23 mouse cellular contexts compared by ENCODE assay signal in the genomic region with DNA sequence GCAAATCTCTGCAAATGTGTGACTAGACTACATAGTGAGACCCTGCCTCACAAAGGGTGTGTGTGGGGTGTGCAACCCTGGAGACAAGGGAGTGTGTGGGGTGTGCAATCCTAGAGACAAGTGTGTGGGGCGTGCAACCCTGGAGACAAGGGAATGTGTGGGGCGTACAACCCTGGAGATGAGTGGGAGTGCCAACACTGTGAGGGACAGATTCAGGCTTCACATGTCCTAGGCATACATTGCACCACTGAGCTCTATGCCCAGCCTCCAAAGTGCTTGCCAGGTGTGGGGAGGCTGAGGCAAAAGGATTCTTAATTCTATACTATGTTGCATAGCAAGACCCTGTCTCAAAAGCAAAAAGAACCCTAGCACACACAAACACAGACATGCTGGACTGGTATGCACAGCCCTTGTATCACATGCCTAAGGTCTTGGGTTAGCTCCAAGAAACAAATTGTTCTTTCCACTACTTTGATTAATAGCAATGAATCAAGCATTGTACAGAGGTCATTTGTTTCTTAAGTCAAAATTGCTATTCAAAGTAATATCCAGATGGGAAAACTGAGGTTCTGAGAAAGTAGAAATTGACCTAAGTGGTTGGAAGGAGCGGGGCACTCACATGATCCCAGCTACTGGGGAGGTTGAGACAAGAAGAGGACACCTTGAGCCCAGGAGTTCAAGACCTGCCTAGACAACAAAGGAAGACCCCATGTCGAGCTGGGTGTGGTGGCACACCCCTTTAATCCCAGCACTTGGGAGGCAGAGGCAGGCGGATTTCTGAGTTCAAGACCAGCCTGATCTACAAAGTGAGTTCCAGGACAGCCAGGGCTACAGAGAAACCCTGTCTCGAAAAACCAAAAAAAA. TPM values are rescaled to one million over a fixed set of nuclear protein-coding genes. Genes with fewer than 3 reads are reported as not detected.
DNase-seq lines count a peak whose midpoint lies in the region; ATAC-seq and TF ChIP-seq lines count a peak whose summit lies in the region.
"Had no signal": no experiment of that assay in that cellular context is flagged by ENCODE, and none has a peak within 500 bp of the region (broad histone marks: within the 10 kb centered on the region; RNA-seq: fewer than 3 reads in every experiment).

No protein-coding gene starts in this region.

- H3K27me3 ChIP-seq in liver, embryonic 11.5 days (replicated peaks; ENCODE audit: control insufficient read depth, insufficient read depth, low read length), result no peaks in the 10 kb centered on the region
- H3K27me3 ChIP-seq in liver, embryonic 14.5 days (ENCODE audit: control insufficient read depth, insufficient read depth, low read length), result no peaks in the 10 kb centered on the region
- no peaks in the 10 kb centered on the region for H3K27me3 ChIP-seq in embryonic facial prominence, embryonic 10.5 days (replicated peaks; ENCODE audit: low read depth, poor library complexity, severe bottlenecking)
- H3K27me3 ChIP-seq: embryonic facial prominence, embryonic 13.5 days; forebrain, embryonic 12.5 days; hindbrain, embryonic 13.5 days; kidney, embryonic 15.5 days; midbrain, embryonic 13.5 days; stomach, embryonic 15.5 days had no signal

- H3K9ac ChIP-seq in liver, embryonic 11.5 days (ENCODE audit: low read depth, low read length), result no peak overlapping the region
- no peak overlapping the region for H3K9ac ChIP-seq in liver, embryonic 14.5 days (replicated peaks)
- H3K9ac ChIP-seq: embryonic facial prominence, embryonic 13.5 days; forebrain, embryonic 12.5 days; hindbrain, embryonic 13.5 days; kidney, embryonic 15.5 days; midbrain, embryonic 13.5 days; stomach, embryonic 15.5 days had no signal

- WGBS in liver, embryonic 11.5 days, result 85% methylated on average over 6 of the region's 6 CpGs
- WGBS in liver, embryonic 14.5 days (ENCODE audit: insufficient replicate concordance), result 75% methylated on average over 6 of the region's 6 CpGs
- 87% methylated on average over 6 of the region's 6 CpGs for WGBS in embryonic facial prominence, embryonic 10.5 days

- no peak overlapping the region for H3K4me3 ChIP-seq in liver, embryonic 11.5 days (ENCODE audit: low read depth, low read length)
- H3K4me3 ChIP-seq in liver, embryonic 14.5 days (ENCODE audit: insufficient read depth in 1 of 2, low read depth in 2 of 2, low read length in 2 of 2), result no peak overlapping the region
- no peak overlapping the region for H3K4me3 ChIP-seq in embryonic facial prominence, embryonic 10.5 days
- H3K4me3 ChIP-seq: embryonic facial prominence, embryonic 13.5 days; forebrain, embryonic 12.5 days; heart, embryonic 10.5 days; hindbrain, embryonic 13.5 days; kidney, embryonic 15.5 days; midbrain, embryonic 13.5 days; stomach, embryonic 15.5 days had no signal

- no peak for TF ChIP-seq CTCF in liver, embryonic 14.5 days (IDR thresholded peaks at IDR 0.05; ENCODE audit: low read depth)

- TF ChIP-seq EP300 in liver, embryonic 14.5 days (IDR thresholded peaks at IDR 0.05; ENCODE audit: low read depth), result no peak

- peak; percentile 88 for DNase-seq in heart, adult 11 months
- no peak for DNase-seq in heart, postnatal 25 days (ENCODE audit: low spot score)
- no peak for DNase-seq in liver, embryonic 11.5 days (ENCODE audit: low spot score)
- no peak for DNase-seq in liver
- DNase-seq in R1 (ENCODE audit: low read depth, low spot score), result peak; percentile 62
- no peak for DNase-seq in liver, embryonic 14.5 days (ENCODE audit: low read depth in 3 of 3, low spot score in 3 of 3)
- no peak for DNase-seq in spleen, adult 18-20 months
- DNase-seq in embryonic facial prominence, embryonic 10.5 days (ENCODE audit: low spot score), result no peak
- DNase-seq: adrenal gland, adult 8-10 months; B cell, adult 2 months; cerebellum, adult 8-10 months; gastrocnemius, postnatal 36 days; heart, postnatal 10 days; lung, adult 2 months; thymus, postnatal 25 days had no signal

- H3K9me3 ChIP-seq in liver, embryonic 11.5 days (ENCODE audit: control insufficient read depth, low read length), result no peaks in the 10 kb centered on the region
- no peaks in the 10 kb centered on the region for H3K9me3 ChIP-seq in liver, embryonic 14.5 days (ENCODE audit: control insufficient read depth, low read length)
- H3K9me3 ChIP-seq in embryonic facial prominence, embryonic 10.5 days, result no peaks in the 10 kb centered on the region
- H3K9me3 ChIP-seq: embryonic facial prominence, embryonic 13.5 days; forebrain, embryonic 12.5 days; heart, embryonic 10.5 days; hindbrain, embryonic 13.5 days; kidney, embryonic 15.5 days; midbrain, embryonic 13.5 days; stomach, embryonic 15.5 days had no signal

- no peak overlapping the region for H3K4me2 ChIP-seq in liver, embryonic 11.5 days
- H3K4me2 ChIP-seq in liver, embryonic 14.5 days (ENCODE audit: low read depth), result no peak overlapping the region
- H3K4me2 ChIP-seq: embryonic facial prominence, embryonic 13.5 days; forebrain, embryonic 12.5 days; hindbrain, embryonic 13.5 days; kidney, embryonic 15.5 days; midbrain, embryonic 13.5 days; stomach, embryonic 15.5 days had no signal

- peak overlapping the region; percentile 34; the same call in 1 of the 2 replicates for H3K27ac ChIP-seq in liver, embryonic 11.5 days (ENCODE audit: low read depth, low read length)
- H3K27ac ChIP-seq in liver, embryonic 14.5 days, result peak overlapping the region; percentile 100; the same call in 1 of the 2 replicates
- no peak overlapping the region for H3K27ac ChIP-seq in embryonic facial prominence, embryonic 10.5 days (replicated peaks)
- H3K27ac ChIP-seq: embryonic facial prominence, embryonic 13.5 days; forebrain, embryonic 12.5 days; hindbrain, embryonic 13.5 days; kidney, embryonic 15.5 days; macrophage; midbrain, embryonic 13.5 days; stomach, embryonic 15.5 days had no signal

- peaks cover 12% of the 10 kb centered on the region for H3K4me1 ChIP-seq in liver, embryonic 11.5 days (replicated peaks; ENCODE audit: control insufficient read depth, insufficient read depth, low read length)
- peaks cover 12 to 14% of the 10 kb centered on the region in 2 experiments for H3K4me1 ChIP-seq in liver, embryonic 14.5 days (replicated peaks; ENCODE audit: control insufficient read depth in 2 of 2, insufficient read depth in 2 of 2, low read length in 1 of 2)
- peaks cover 23% of the 10 kb centered on the region for H3K4me1 ChIP-seq in embryonic facial prominence, embryonic 10.5 days

- no peak for ATAC-seq in liver, embryonic 11.5 days (replicated peaks; ENCODE audit: low FRiP score)
- ATAC-seq in liver, embryonic 14.5 days (ENCODE audit: insufficient read depth), result no peak
- ATAC-seq: midbrain, embryonic 13.5 days had no signal

- peaks cover 33% of the 10 kb centered on the region for H3K36me3 ChIP-seq in liver, embryonic 11.5 days (ENCODE audit: control insufficient read depth, insufficient read depth, low read length)
- peaks cover 42% of the 10 kb centered on the region for H3K36me3 ChIP-seq in liver, embryonic 14.5 days (replicated peaks; ENCODE audit: control insufficient read depth, insufficient read depth, low read depth)
- peaks cover 69% of the 10 kb centered on the region for H3K36me3 ChIP-seq in embryonic facial prominence, embryonic 10.5 days (replicated peaks)

- intact Hi-C loops in heart, postnatal 25 days (cut with DNase I), result no loop called here

RNA-seq across cellular contexts. Expression of gene Hmbs, which starts 1.8 kb away (rescaled TPM):
- total RNA-seq in heart, postnatal 25 days (2021), result 10 to 100 TPM; 46.3 to 47.0 TPM
- polyA plus RNA-seq in liver, embryonic 11.5 days (2014; fragmentation: Nextera tagmentation; extraction: Ambion mirVana), result 879 and 949 TPM in 2 replicates
- polyA plus RNA-seq in liver, embryonic 14.5 days (2012; rRNA removed), result 837 and 876 TPM in 2 replicates
- 1,376 and 1,452 TPM in 2 replicates for polyA plus RNA-seq in liver, embryonic 14.5 days (2014; fragmentation: Nextera tagmentation; extraction: Ambion mirVana)
- polyA plus RNA-seq in embryonic facial prominence, embryonic 10.5 days (2016; fragmentation: Nextera tagmentation; extraction: Ambion mirVana), result 167 and 175 TPM in 2 replicates

RNA-seq across cellular contexts. Expression of gene H2afx, which starts 11.3 kb away (rescaled TPM):
- 10 to 100 TPM; 14.6 to 15.6 TPM for total RNA-seq in heart, postnatal 25 days (2021)
- 250 TPM in 2 replicates for polyA plus RNA-seq in liver, embryonic 11.5 days (2014; fragmentation: Nextera tagmentation; extraction: Ambion mirVana)
- polyA plus RNA-seq in liver, embryonic 14.5 days (2012; rRNA removed), result 177 and 217 TPM in 2 replicates
- 168 and 190 TPM in 2 replicates for polyA plus RNA-seq in liver, embryonic 14.5 days (2014; fragmentation: Nextera tagmentation; extraction: Ambion mirVana)
- polyA plus RNA-seq in embryonic facial prominence, embryonic 10.5 days (2016; fragmentation: Nextera tagmentation; extraction: Ambion mirVana), result 601 and 615 TPM in 2 replicates

RNA-seq across cellular contexts. Expression of gene Vps11, which starts 15.7 kb away (rescaled TPM):
- total RNA-seq in heart, postnatal 25 days (2021), result 10 to 100 TPM; 14.3 to 14.8 TPM
- polyA plus RNA-seq in liver, embryonic 11.5 days (2014; fragmentation: Nextera tagmentation; extraction: Ambion mirVana), result 25.2 and 26.1 TPM in 2 replicates
- polyA plus RNA-seq in liver, embryonic 14.5 days (2012; rRNA removed), result 9.4 and 9.7 TPM in 2 replicates
- polyA plus RNA-seq in liver, embryonic 14.5 days (2014; fragmentation: Nextera tagmentation; extraction: Ambion mirVana), result 11.5 and 12.0 TPM in 2 replicates
- 30.7 and 30.9 TPM in 2 replicates for polyA plus RNA-seq in embryonic facial prominence, embryonic 10.5 days (2016; fragmentation: Nextera tagmentation; extraction: Ambion mirVana)

RNA-seq across cellular contexts. Expression of gene Dpagt1, which starts 20.0 kb away (rescaled TPM):
- 10 to 100 TPM; 18.6 to 19.6 TPM for total RNA-seq in heart, postnatal 25 days (2021)
- polyA plus RNA-seq in liver, embryonic 11.5 days (2014; fragmentation: Nextera tagmentation; extraction: Ambion mirVana), result 39.5 and 41.9 TPM in 2 replicates
- polyA plus RNA-seq in liver, embryonic 14.5 days (2012; rRNA removed), result 16.4 and 19.5 TPM in 2 replicates
- 18.8 and 20.2 TPM in 2 replicates for polyA plus RNA-seq in liver, embryonic 14.5 days (2014; fragmentation: Nextera tagmentation; extraction: Ambion mirVana)
- polyA plus RNA-seq in embryonic facial prominence, embryonic 10.5 days (2016; fragmentation: Nextera tagmentation; extraction: Ambion mirVana), result 53.8 and 53.9 TPM in 2 replicates

RNA-seq across cellular contexts. Expression of gene C2cd2l, which starts 25.7 kb away (rescaled TPM):
- 10 to 100 TPM; 11.7 to 13.9 TPM for total RNA-seq in heart, postnatal 25 days (2021)
- polyA plus RNA-seq in liver, embryonic 11.5 days (2014; fragmentation: Nextera tagmentation; extraction: Ambion mirVana), result 8.9 and 9.3 TPM in 2 replicates
- polyA plus RNA-seq in liver, embryonic 14.5 days (2012; rRNA removed), result 13.0 and 17.3 TPM in 2 replicates
- polyA plus RNA-seq in liver, embryonic 14.5 days (2014; fragmentation: Nextera tagmentation; extraction: Ambion mirVana), result 7.4 and 8.9 TPM in 2 replicates
- polyA plus RNA-seq in embryonic facial prominence, embryonic 10.5 days (2016; fragmentation: Nextera tagmentation; extraction: Ambion mirVana), result 6.8 and 7.8 TPM in 2 replicates

Comparison
In these comparisons a context has a peak if more than half of its experiments do, and no peak if none do; other contexts are left out.
1. DNase-seq: peak in heart, adult 11 months (single experiment) and R1 (single experiment); none in heart, postnatal 25 days (single experiment), liver, embryonic 11.5 days (single experiment), liver (single experiment), liver, embryonic 14.5 days (0 of 3), spleen, adult 18-20 months (0 of 2) and embryonic facial prominence, embryonic 10.5 days (single experiment).